Mouse (Mus musculus) lung, postnatal 36 days (tissue): ENCODE results near the gene Plbd2.

Experiments used
- DNase-seq: peaks from one replicate; pipeline ENCODE4 v3.0.0; 2022; ENCODE audit warnings: mixed read lengths

Plbd2 gene

DNA sequence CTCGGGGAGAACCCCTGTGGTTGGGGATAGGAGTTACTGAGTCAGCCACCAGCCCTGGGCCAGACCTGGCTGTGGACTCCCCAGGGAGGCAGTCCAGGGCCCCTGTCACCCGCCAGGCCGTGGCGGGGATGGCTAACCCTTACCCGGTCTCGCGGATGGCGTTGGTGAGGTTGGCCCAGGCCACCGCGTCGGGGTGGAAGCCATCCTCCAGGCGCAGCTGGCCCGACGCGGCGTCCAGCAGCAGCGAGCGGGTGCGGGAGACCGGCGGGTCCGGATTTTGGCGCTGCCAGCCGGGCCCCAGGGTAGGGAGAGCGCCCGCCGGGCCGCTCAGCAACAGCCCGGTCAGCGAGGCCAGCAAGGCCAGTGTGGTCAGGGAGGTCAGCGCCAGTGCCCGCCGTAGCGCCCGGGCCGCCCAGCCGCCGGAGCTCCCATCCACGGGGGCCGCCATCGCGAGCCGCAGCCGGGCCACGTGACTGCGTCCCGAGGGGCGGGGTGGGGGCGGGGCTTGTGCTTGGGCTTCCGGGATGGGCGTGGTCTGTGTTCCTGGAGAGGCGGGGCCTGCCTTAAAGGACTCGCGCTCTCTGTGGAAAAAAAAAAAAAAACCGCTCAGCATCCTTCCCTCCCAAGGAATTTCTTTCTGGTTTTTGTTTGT, at the start of gene Plbd2:
Gene Plbd2, minus strand, starts transcription at position 482 of the 652 bp plus-strand sequence.
- peak; percentile 85 for DNase-seq

DNA sequence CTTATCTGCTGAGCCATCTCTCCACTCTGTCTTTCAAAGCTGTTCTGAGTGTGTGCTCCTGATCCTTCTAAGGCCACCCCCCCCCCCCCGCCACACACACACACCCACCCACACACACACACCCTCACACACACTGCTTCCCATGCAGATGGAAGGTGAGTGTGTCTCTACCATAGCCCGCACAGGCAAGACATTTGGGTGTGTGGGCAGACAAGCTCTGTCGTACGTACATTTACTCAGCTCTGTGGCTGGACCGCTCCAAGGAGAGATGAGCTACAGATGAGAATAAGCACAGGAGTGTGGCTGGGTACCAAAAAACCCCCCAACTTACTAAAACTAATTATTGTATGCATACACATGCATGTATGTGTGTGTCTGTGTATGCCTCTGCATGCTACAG, 47.2 kb upstream of the Plbd2 start:
- DNase-seq = no peak

DNA sequence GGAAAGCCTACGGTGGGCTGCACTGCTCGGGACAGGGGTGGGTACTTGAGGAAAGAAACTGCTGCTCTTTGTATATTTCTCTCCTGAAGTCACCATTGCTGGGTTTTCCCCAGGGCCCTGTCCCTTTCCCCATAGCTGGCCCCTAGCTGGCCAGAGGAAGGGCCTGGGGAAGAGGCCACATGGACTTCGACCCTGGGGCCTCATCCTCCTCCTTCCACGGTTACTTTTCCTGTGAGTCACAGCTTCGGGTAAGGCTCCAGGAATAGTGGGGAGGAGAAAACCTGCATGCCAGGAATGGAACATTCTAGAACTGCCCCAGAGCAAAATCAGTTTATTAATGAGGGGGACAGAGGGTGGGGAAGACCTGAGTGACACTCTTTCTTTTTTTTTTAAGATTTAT, 46.7 kb upstream of the Plbd2 start:
- DNase-seq = no peak

DNA sequence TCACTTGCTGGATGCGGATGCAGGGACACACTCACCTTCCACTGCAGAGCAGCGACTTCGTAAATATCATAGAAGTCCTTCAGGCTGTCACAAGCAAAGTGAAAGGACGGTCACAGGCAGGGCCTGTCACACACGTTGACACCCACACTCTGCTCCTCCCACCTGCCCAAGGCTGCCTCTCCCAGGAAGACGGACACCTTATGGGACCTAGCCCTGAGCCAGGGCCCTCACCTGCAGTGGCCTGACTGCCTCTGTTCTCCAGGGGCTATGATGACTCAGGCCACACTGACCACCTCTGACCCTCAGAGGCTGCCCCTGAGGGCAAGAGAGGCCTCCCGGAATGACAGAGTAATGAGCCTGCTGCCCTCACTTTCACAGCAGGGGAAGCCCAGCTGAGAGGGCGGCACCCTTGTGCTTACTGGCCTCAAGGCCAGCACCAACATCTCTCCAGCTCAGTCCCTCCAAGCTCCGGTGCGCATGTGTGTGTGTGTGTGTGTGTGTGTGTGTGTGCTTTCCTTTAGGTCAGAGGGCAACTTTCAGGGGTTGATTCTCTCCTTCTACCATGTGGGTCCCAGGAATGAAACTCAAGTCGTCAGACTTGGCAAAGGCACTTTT, 44.9 kb upstream of the Plbd2 start:
- no peak for DNase-seq

DNA sequence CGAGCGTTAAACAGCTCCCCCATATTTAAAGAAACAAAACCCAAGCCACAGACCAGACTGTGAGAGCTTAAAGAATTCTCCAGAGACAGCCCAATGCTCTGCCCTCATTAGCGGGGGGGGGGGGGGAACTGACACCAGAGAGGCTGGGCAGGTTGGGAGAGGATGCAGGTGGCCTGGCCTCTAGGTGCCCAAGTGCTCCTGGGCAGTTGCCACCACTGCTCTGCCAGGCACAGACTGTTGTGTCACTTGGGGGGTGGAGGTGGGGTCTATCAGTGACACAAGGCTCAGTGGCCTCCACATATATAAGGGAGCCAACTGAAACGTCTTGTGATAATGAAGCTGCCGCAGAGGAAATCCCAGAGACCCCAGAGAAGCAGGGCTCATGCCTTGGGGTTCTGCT, 33.2 kb upstream of the Plbd2 start:
- no peak for DNase-seq

DNA sequence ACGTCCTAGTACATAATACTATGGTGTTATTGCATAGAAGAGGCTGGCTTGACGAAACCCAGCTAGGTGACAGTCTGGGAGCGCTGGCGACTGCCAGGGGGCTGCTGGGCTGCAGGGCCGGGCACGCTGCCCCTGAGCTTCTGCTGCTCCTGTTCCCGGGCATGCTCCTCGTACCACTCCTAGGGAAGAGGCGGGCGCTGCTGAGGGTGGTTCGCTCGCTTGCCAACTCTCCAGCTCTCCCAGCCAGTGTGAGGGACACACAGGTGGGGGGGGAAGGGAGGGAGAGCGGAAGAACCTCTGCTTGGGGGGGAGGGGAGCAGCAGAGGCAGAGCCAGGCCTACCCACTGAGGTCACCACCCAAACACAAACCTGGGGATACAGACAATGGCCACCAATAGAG, 32.6 kb upstream of the Plbd2 start:
- DNase-seq = peak; percentile 48

DNA sequence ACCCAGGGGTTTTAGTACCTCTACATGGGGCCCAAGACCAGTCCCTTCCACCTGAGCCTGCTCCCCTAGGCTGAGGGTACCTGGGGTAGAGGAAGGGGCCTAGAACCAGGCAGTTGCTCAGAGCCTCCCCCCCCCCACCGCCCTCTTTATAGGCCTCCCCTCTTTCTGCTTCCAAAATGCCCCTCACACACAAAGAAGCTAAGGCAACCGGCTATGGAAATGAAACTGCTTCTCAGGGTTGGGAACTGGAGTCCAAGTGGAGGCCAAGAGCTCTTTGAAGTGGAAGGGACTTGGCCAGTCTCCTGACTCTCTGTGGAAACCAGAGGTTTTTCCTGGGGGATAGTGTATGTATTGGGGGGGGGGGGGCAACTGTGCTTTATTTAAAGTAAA, 31.3 kb upstream of the Plbd2 start:
- DNase-seq = no peak

DNA sequence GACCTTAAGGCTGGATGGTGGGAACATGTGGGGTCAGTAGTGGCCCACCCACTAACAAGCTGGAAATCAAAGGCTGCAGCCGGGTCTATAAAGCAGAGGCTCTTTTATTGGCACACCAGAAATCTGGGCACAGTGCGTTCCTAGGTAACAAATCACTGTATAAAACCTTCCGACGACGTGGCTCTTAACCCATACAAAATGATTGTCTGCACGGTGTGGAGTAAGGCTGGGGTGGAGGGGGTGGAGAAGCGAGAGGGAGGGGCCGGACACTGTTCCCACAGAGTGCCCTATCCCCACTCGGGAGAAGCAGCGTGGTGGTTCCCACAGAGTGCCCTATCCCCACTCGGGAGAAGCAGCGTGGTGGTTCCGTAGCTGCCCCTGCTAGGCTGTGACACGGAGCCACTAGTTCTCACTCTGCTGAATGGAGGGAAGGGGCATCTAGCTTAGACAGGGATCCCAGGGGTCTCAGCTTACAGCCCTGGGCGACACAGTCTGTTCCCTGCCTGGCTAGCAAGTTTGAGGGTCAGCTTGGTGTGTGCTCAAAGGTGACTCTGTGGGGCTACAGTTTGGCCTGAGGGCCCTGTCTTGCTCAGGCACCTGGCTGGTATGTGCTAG, 30.8 kb upstream of the Plbd2 start:
- DNase-seq = no peak

DNA sequence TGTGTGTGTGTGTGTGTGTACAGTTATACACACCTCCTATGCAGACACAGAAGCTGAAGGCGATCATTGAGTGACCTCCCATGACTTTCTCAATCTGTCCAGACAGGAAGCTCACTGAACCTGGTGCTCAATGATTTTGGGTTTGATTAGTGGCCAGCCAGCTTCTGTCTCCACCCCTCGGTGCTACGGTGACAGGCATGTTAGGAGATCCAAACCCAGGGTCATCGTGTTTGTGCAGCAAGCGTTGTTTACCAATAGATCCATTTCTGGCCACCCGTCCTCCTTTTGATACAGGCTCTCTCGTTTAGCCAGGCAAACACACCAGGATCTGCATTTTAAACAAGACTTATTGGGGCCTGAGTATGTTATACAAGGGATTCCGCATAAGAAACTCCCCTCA, 28.2 kb upstream of the Plbd2 start:
- no peak for DNase-seq

DNA sequence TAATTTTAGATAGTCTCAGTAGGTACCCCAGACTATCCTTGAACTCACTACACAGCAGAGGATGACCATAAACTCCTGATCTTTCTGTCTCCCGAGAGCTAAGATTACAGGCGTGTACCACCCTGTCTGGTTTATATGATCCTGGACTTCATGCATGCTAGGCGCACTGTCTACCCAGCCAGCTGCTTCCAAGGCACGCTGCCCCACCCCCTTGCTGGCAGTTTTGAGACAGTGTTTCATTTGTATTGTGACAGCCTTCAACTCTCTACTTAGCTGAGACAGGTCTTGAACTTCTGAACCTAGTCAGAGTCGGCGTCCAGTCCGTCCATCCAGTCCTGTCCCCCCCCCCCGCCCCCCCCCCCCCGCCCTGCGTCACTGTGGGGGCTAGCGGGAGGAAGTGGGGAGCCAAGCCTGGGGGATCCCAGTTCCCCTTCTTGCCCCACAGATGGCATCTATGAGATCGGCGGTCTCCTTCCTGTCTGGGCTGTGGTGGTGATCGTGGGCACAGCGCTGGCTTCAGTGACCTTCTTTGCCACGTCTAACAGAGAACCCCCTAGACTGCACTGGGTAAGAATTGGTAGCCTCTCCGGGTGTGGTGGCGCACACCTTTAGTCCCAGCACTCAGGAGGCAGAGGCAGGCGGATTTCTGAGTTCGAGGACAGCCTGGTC, 24.0 kb upstream of the Plbd2 start:
- no peak for DNase-seq

DNA sequence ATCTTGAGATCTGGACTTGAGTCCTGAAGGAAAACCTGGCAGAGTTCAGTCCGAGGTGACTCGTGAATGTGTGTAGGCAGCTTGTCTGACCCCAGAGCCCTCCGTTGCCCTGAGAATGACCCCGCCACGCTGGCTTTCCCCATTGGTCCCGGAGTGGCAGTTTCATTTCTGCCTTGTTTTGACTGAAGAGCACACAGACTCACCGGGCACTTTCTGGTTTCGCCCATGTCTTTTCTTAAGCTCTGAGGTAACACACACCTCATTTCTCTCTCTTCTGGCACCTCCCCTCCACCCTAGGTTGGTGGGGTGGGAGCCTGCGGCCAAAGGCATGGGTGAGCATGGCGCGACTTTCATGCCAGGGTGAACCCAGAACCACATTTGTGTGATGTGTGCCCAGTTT, 22.9 kb upstream of the Plbd2 start:
- no peak for DNase-seq

DNA sequence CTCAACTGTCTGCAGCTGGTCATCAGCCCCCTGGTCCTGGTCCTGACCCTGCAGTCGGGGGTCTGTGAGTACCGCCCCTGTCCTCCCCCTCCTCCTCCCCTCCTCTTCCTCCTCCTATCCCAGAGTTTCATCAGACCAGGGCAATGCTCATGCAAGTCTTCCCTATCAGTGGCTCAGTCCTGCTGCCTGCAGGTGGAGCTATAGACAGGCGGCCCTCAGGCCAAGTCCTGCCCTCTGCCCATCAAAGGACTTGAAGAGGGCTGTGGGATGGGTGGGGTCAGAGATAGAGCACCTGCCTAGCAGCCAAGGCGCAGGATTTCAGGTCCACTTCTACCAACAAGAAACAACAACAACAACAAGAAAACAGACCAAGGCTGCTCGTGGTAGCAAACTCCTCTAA, 22.3 kb upstream of the Plbd2 start:
- DNase-seq = no peak

DNA sequence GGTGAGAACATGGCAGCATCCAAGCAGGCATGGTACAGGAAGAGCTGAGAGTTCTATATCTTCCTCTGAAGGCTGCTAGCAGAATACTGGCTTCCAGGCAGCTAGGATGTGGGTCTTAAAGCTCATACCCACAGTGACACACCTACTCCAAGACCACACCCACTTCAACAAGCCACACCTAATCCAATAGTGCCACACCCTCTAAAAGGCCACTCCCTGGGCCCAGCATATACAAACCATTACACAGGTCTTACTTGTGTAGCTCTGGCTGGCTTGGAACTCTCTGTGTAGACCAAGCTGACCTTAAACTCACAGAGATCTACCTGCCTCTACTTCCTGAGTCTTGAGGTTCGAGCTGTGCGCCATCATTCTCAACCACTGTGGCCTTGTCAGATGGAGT, 21.3 kb upstream of the Plbd2 start:
- no peak for DNase-seq

DNA sequence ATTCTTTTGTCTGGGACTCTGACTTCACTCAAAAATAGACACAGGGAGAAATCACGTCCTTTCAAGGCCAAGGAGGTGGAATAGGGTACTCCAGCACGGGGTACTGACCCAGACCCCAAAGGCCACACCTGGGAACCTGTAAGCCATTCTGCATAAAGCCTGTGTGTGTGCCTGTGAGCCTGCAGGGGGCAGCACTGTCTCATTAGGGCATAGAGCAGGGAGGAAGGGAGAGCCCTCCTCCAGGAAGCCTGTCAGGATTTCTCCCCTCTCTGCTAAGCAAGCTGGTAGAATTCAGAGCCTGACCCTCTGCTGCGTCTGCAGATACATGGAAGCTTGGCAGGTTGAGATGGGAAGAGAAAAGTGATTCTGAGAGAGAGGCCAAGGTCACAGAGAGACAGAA, 19.2 kb upstream of the Plbd2 start:
- DNase-seq = peak; percentile 59

DNA sequence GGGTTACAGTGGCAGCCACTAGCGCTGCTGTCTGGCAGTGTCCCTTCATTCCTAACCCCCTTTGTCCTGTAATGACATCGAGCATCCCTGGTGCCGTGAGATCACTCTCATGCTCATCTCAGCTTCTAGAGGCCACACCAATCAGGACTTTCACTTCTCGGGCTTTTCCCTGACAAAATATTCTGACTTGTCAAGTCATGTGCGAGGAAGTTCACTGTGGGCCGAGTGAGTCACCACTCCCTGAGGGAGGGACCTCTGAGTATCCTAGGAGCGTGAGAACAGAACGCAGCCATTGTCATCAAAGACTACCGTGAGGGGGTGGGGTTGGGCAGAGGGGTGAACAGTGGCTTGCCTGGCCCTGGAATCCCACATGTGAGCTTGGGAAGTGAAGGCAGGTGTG, 14.1 kb upstream of the Plbd2 start:
- DNase-seq = peak; percentile 62

DNA sequence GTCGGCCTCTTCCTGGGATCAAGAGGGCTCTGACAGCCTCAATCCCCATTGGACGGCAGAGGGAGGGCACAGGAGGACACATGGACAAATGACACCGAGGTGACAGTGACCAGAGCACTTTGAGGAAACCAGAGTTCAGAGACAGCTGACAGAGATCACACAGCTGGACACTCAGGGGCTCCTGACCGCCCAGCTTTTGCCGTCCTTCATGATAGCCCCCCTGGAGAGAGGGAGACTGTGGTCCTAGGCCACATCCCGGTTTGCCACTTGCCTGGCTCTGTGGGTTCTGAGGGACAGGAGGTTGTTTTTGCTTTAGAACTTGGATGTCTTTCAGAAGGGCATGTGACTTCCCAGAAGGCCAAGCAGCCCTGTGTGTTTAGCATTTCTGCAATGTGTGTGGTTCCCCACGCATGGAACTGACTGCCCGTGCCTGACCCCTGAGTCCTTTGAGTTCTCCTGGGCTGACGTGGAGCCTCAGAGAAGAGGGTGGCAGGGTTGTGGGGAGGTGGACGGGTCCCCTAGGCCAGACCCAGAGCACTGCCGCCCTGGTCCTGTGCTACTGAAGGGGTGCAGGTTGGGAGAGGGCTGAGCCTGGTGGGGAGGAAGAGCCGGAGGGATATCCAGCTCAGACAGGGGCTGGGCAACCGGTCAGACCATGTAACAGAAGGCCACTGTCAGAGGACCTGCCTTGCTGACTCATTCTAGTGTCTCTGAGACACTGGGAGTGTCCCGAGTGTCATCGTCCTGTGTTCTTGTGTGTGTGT, 13.0 kb upstream of the Plbd2 start:
- peak; percentile 62 for DNase-seq

DNA sequence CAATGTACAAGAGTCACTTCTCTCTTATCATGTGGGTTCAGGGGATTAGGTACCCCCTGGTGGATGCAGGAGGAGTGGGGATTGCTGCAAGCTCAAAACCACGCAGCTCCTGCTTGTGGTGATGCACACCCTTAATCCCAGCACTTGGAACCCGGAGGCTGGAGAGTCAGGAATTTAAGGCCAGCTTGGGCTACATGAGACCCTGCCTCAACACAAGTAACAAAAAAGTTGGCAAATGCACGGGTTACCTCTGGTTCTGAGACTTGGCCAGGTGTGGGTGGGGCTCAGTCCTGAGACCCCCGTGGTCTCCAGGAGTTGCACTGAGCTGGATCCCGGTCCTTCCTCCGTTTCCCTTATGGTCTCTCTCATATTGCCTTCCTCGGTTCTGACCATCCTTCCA, 12.0 kb upstream of the Plbd2 start:
- no peak for DNase-seq

DNA sequence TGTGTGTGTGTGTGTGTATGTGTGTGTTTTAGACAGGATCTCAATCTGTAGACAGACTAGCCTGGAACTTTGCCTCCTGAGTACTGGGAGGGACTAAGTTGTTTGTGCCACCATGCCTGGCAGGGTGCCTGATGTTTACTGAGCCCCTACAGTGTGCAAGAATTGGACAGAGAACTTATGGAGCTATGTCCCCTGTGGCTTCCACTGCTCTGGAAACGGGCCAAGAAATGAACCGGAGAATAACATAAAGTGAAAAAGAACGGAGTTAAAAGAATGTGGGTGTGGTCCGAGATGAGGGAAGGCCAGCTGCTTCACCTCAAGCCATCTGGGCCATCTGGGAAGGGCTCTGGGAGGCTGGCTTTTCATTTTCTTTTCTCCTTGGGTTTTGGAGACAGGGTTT, 11.3 kb upstream of the Plbd2 start:
- DNase-seq = peak; percentile 68

DNA sequence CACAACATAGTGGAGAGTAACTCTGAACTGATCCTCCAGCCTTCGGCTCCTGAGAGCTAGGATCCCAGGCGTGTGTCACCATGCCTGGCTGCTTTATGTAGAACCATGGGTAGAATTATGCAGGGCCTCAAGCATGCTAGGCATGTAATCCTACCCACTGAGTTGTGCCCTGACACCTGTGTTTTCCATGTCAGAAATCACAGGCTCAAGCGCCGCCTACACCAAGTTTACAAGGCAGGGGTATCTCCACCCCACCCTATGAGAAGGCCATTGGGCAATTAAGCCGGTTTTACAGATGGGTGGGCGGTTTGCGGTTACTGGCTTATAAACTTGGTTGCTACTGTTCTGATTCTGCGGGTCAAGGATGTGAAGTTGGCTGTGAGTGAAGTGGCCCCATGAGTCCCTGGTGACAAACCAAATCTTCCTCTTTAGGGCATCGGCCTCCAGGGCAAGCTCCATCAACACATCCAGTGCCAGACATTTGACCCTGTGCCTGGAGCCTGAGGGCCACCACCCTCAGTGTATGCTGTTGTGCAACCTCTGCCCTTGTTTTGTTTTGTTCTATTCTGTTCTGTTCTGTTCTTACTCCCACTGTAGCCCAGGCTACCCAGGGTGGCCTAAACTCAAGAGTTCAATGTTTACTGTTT, 10.7 kb upstream of the Plbd2 start:
- peak; percentile 70 for DNase-seq

DNA sequence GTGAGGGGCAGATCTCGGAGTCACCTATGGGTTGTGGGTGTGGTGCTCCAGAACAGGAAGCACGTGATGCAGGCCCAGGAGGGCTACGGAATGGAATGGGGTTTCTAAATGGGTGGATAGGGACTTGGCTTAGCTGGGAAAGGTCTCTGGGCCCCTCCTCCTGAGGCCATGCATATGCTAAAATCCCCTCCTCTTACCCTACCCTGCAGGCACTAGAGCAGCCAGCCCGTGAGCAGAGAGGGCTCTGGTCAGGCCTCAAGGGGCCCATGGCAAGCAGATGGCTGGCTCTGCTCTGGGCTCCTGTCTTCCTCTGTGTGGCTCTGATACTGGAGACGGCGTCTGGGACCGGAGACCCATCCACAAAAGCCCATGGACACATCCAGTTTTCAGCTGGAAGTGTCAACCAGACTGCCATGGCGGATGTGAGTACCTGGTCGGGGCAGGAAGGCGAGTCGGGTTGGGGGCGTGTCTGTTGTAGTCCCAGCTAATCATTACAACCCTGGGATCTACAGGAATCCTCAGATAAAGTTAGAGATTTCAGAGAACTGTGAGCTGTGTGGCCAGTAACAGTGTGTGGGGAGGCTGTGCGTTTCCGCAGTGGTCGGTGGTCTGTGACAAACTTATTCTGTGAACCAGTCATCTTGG, 9.6 kb upstream of the Plbd2 start:
- no peak for DNase-seq

DNA sequence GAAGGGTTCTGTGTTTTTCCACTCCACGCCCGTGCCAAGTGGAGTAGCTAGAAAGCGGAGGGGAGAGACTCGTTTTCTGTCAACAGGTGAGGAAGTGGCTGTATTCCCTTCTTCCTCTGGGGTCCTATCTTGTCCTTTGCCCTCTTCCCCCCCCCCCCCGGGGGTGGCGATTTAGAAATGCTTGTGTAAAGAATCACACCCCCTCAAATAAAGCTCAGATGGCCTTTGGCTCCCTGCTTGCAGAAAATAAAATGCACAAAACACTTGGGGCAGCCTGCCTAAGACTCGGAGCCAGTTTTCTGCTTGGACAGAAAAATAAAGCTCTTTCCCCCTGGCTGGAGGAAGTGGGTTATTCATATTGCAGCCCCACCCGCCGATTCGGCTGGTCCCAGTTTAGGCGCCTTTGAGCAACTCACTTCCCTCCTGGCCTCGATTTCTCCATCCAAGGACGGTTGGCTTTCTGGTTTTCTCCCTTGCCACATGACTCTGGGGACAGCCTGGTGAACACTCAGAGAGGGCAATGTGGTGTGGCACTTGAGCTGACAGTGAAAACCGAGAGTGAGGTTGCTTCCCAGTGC, 8.3 kb upstream of the Plbd2 start:
- DNase-seq = peak; percentile 69
